Mouse (Mus musculus): ENCODE data around the gene Dpy19l1.

Gene Dpy19l1

GRCm38 (mm10) chr9:24503067-24503857 lies at the start of gene Dpy19l1:
Gene Dpy19l1 (minus strand): TSS chr9:24503140.
- peak; percentile 92 for DNase-seq (ENCODE audit: low spot score)

GRCm38 (mm10) chr9:24538159-24538558 lies 35.2 kb upstream of the Dpy19l1 start:
- DNase-seq (ENCODE audit: low spot score) = no peak

GRCm38 (mm10) chr9:24516575-24517139 lies 13.7 kb upstream of the Dpy19l1 start:
- peak; percentile 74 for DNase-seq (ENCODE audit: low spot score)

- DNase-seq (ENCODE audit: low spot score) = no peak
Measured at GRCm38 (mm10) chr9:24514078-24514469, 11.1 kb upstream of the Dpy19l1 start.

GRCm38 (mm10) chr9:24513290-24514077 lies 10.5 kb upstream of the Dpy19l1 start:
- no peak for DNase-seq (ENCODE audit: low spot score)

GRCm38 (mm10) chr9:24512121-24512539 lies 9.2 kb upstream of the Dpy19l1 start:
- DNase-seq (ENCODE audit: low spot score) = no peak

DNA sequence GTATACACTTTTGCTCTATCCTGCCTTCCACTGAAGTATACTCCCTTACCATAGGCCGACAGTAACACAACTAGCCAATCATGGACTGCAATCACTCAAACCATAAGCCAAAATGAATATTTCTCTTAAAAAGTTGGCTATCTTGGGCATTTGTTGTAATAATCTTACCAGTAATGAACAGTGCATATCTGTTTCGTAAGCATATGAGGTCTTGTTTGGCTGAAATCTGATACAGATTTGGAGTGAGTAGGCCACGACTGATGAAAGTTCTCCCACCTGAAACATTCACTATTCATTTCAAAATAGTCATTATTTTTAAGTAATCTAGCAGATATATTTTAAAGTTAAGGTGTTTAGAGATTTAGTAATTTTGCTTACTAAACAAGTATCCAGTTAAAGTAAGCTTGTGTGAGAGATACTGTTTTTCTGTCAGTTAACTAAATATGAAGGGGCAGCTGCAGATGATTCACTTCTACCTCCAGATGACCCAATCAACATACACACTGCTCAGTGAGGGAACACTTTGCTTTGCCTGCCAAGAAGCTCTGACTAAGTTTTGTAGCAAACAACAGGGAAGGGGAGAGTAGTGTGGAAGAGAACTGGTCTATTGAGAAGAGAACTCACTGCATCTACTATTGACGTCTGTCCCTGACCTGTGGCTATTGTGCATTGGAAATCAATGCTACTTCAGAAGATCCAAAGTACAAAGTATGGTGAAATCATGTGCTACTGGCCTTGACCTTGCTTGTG lies 8.6 kb upstream of the Dpy19l1 start:
- DNase-seq (ENCODE audit: low spot score) = no peak

- no peak for DNase-seq (ENCODE audit: low spot score)
Measured at GRCm38 (mm10) chr9:24508880-24509279, 5.9 kb upstream of the Dpy19l1 start.

DNA sequence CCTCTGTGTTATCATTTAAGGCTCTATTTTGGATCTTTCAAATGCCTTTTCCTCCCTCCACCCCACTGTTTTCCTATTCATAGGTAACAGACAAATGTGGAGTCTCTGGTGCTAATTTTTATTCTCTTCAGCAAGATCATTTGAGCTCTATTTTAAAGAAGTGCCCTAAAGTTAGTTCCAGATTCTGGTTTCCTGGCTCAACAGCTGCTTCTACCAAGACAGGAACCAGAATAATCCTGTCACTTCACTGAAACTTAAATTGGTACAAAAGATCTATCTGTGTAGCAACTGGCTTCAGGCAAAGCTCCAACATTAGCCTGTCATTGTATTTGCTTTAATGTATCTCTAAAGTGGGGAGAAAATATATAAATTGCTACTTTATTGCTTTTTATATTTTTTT lies 3.6 kb upstream of the Dpy19l1 start:
- no peak for DNase-seq (ENCODE audit: low spot score)

- no peak for DNase-seq (ENCODE audit: low spot score)
Measured at GRCm38 (mm10) chr9:24505017-24505763, 2.2 kb upstream of the Dpy19l1 start.

- peak; percentile 11 for DNase-seq (ENCODE audit: low spot score)
Measured at GRCm38 (mm10) chr9:24504381-24504780, 1.4 kb upstream of the Dpy19l1 start.

DNA sequence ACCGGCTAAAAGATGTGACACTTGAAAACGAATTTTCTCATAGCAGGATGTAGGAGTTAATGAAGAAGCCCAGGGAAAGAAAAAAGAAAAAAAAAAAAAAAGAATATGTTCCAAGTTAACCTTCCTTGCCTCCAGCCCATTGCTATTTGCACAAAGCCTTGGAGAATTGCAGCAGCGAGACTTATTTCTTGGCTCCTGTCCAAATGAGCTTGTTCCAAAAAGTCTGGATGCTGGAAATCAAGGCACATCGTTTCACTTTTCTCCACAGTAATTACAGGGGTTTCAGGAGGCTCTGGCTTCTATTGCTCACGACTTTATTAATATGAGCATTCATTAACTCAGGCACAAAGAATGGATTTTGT lies 899 bp upstream of the Dpy19l1 start:
- no peak for DNase-seq (ENCODE audit: low spot score)

- DNase-seq (ENCODE audit: low spot score) = peak; percentile 58
Measured at GRCm38 (mm10) chr9:24502571-24503004, 352 bp downstream of the Dpy19l1 start.

DNA sequence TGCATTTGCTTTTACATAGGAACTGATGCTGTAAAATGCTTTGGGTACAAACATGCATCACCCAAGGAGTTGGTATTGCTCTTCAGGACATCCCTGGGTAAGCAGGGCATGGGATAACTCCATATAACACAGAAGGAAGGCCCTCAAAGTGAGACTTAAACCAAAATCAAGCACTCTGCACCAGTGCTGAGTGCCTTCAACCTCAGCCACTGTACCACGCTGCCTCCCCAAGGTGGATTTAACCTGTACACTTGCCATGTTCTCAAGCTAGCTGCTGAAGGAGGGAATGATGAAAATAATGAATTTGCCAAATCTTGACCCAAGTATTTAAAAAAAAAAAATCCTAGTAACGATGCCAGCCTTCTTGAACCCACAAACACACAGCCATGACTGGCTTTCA lies 1.3 kb downstream of the Dpy19l1 start:
- peak; percentile 53 for DNase-seq (ENCODE audit: low spot score)

GRCm38 (mm10) chr9:24496226-24496625 lies 6.7 kb downstream of the Dpy19l1 start:
- no peak for DNase-seq (ENCODE audit: low spot score)

DNA sequence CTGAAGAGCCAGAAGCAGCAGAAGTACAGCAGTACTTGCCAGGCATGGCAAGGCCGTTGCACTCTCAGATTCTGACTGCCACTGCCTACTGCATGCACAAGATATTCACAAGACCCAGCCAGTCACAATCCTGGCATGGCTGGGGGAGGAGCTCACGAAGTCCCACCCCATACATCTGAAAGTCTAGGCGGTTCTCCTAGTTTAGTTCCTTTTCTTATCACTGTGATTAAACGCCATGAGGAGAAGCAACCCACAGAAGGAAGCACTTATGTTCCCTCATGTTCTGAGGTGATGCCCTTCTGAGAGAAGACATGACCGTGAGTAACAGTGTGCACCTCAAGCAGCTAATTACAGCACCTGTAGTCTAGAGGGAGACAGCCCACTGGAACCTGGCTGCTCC lies 12.4 kb downstream of the Dpy19l1 start:
- DNase-seq (ENCODE audit: low spot score) = no peak

GRCm38 (mm10) chr9:24488425-24489104 lies 14.4 kb downstream of the Dpy19l1 start:
- DNase-seq (ENCODE audit: low spot score) = no peak

DNA sequence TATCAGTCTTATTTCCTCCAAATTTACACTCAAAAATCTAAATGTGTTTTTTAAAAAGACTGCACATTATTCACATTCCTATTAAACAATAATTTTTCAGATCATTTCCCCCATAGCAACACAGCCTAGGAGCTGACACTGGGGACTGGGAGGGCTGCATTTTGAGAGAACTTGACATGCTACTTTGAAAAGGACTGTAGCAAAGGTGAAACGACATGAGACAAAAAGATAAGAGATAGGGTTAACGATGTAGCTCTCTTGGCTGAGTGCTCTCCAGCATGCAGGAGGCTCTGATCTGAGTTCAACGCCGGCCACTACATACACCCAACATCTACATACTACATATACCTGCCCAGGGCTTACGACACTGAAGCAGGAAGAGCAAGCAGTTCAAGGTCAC lies 20.6 kb downstream of the Dpy19l1 start:
- no peak for DNase-seq (ENCODE audit: low spot score)

- no peak for DNase-seq (ENCODE audit: low spot score)
Measured at GRCm38 (mm10) chr9:24477251-24477650, 25.7 kb downstream of the Dpy19l1 start.

GRCm38 (mm10) chr9:24473824-24474223 lies 29.1 kb downstream of the Dpy19l1 start:
- DNase-seq (ENCODE audit: low spot score) = no peak

DNA sequence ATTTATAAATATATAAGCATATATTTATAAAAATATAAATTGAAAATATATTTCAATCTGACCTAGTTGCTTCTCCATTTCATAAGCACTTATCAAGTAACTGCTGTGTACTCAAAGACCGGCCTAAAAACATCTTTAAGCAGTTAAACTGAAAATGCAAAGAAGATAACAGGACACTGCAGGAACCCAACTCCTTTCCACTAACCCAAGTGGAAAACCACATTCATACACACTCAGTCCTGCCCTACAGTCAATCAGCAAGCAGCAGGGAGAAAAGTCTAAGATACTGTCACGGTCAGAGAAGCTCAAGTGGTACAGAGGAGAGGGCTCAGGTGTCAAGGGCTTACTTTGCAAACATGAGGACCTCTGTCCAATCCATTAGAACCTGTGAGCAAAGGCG lies 30.4 kb downstream of the Dpy19l1 start:
- DNase-seq (ENCODE audit: low spot score) = no peak

Measured in embryo, embryonic 10 days (tissue).